Mouse (Mus musculus) small intestine, adult 2 months (tissue): ENCODE measurements at regions not wholly inside any gene's neighbourhood (a gene's known extent, or its start where the extent isn't known, plus 50 kb on each side); places are given as distances from the start of the nearest gene placed in this dataset.

Experiments
- H3K27ac ChIP-seq: fragments of 200-500 bp; 2 replicates; pipeline ENCODE4 v1.5.1; 2012; ENCODE audit warnings: low read depth, low read length, control low read depth, inconsistent platforms; ENCODE audit not compliant: insufficient read depth
- H3K27me3 ChIP-seq: fragments of 200-500 bp; 2 replicates; pipeline ENCODE4 v1.6.1; 2012; ENCODE audit warnings: mild to moderate bottlenecking, moderate library complexity, low read length, inconsistent platforms; ENCODE audit not compliant: control insufficient read depth, insufficient read depth
- H3K36me3 ChIP-seq: fragments of 200-500 bp; 2 replicates; pipeline ENCODE4 v1.6.1; 2012; ENCODE audit warnings: mild to moderate bottlenecking, low read length, control low read depth, inconsistent platforms; ENCODE audit not compliant: control insufficient read depth, insufficient read depth
- H3K4me1 ChIP-seq: fragments of 200-500 bp; 2 replicates; pipeline ENCODE4 v1.6.1; 2012; ENCODE audit warnings: low read length, inconsistent platforms, mixed read lengths; ENCODE audit not compliant: control insufficient read depth, insufficient read depth, insufficient read length
- H3K4me3 ChIP-seq: fragments of 200-500 bp; 2 replicates; pipeline ENCODE4 v1.5.1; 2012; ENCODE audit warnings: low read depth, mild to moderate bottlenecking, control low read depth, inconsistent platforms, low read length, moderate library complexity
- CTCF ChIP-seq: fragments of 200-500 bp; IDR thresholded peaks from 2 replicates; pipeline ENCODE4 v1.5.1; 2012; ENCODE audit warnings: low read depth, mild to moderate bottlenecking, control low read depth, inconsistent platforms, low read length, moderate library complexity, mixed read lengths; ENCODE audit not compliant: insufficient replicate concordance, insufficient read length; ENCODE audit errors: extremely low read depth
- POLR2A ChIP-seq: fragments of 200-500 bp; IDR thresholded peaks from 2 replicates; pipeline ENCODE4 v1.6.1; 2012; ENCODE audit warnings: low read depth, mild to moderate bottlenecking, control low read depth, inconsistent platforms, low read length, moderate library complexity
- WGBS: fragments of 180-500 bp; shearing (Covaris S2); methylation state at CpG from one replicate; pipeline ENCODE4 v1.1.7; 2018; 5-methylcytosine and 5-hydroxymethylcytosine counted together

DNA sequence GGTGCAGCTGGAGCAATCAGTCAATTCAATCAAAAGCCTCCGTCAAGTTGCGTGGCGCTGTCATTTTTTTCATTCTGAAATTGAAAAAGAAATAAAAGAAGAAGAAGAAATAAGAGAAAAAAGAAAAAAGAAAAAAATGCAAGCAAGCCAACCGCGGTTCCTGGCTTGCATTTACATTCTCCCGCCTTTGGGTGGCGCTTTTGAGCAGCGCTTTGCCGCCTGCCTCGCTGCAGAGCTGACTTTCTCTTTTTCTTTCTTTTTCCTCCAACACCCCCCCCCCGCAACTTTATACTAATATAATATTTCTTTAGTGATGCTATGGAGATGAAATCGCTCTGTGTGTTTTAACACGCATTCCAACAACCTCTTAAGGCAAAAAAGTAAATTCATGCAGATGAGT lies 269.0 kb upstream of the Zfp507 start:
- no peaks in the 10 kb centered on the region for H3K36me3 ChIP-seq
- WGBS, result 14% methylated on average over 13 of the region's 13 CpGs
- no peaks in the 10 kb centered on the region for H3K4me1 ChIP-seq
- TF ChIP-seq CTCF, result peak; percentile 41; the same call in 1 of the 2 replicates
- no peak for TF ChIP-seq POLR2A
- no peak overlapping the region for H3K27ac ChIP-seq
- H3K4me3 ChIP-seq, result peak overlapping the region; percentile 26; the same call in 1 of the 2 replicates
- H3K27me3 ChIP-seq, result no peaks in the 10 kb centered on the region

DNA sequence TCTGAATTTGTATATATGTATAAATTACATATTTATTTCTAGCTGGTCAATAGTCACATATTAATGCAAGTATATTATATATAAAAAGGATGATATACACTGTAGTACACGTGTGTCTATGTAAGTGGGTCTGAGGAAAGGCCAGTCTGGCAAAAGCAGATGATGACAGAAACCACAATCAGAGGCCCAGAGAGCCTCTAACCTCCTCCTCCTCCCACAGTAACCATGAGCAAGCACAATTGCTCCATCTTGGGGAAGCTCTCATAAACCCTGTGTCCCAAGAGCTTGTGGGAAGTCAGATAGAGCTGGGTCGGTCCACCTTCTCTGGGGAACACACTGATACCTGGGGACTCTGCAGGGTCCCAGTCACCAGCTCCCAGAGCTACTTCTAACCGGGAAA lies 263.9 kb upstream of the Zfp507 start:
- Histone ChIP-seq H3K36me3 (no peaks in the 10 kb centered on the region), H3K4me3 (no peak overlapping the region), H3K4me1 (no peaks in the 10 kb centered on the region), H3K27ac (no peak overlapping the region), H3K27me3 (no peaks in the 10 kb centered on the region)
- TF ChIP-seq POLR2A (no peak), CTCF (no peak)
- WGBS, result 66% methylated on average over 3 of the region's 3 CpGs

DNA sequence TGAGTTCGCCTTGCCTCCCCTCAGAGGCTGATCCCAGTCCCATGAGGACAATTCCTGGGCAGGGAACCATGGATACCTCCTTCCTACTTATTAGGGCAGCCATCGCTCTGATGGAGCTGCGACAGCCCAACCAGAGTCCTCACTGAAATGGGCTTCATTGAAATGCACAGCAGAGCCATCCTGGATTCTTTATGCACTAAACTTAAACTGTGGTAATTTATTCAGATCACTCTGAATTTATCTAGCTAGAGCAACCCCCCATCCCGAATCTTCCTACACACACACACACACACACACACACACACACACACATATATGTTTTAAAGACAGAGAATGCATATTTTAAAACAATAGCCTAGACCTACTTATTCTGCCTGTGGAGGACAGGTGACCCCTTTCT lies 258.9 kb upstream of the Zfp507 start:
- Histone ChIP-seq H3K27me3 (no peaks in the 10 kb centered on the region), H3K36me3 (no peaks in the 10 kb centered on the region), H3K4me3 (no peak overlapping the region), H3K27ac (no peak overlapping the region), H3K4me1 (no peaks in the 10 kb centered on the region)
- TF ChIP-seq CTCF, result no peak
- TF ChIP-seq POLR2A, result no peak
- WGBS, result 82% methylated on average over 4 of the region's 4 CpGs

DNA sequence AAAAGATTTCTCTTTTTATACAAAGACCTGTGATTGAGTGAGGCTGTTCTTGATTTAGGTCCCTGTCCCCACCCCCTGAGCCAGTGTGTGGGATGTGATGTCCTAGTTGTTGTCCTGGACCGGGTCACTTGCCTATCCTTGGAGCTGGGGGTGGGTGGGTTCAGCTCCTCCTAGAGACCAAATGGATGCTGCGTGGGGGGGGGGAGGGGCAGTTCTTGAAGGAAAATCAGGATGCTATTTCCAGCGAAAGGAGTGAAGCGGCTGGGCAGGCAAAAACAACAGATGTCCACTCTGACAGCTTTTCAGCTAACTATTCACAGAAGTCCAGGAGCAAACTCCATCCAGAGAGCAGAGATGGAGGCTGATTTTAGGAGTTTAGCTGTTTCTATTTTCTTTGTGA lies 257.6 kb upstream of the Zfp507 start:
- H3K4me3 ChIP-seq, result no peak overlapping the region
- no peaks in the 10 kb centered on the region for H3K27me3 ChIP-seq
- no peaks in the 10 kb centered on the region for H3K4me1 ChIP-seq
- H3K36me3 ChIP-seq, result no peaks in the 10 kb centered on the region
- 79% methylated on average over 4 of the region's 4 CpGs for WGBS
- TF ChIP-seq CTCF, result no peak
- TF ChIP-seq POLR2A, result no peak
- no peak overlapping the region for H3K27ac ChIP-seq

DNA sequence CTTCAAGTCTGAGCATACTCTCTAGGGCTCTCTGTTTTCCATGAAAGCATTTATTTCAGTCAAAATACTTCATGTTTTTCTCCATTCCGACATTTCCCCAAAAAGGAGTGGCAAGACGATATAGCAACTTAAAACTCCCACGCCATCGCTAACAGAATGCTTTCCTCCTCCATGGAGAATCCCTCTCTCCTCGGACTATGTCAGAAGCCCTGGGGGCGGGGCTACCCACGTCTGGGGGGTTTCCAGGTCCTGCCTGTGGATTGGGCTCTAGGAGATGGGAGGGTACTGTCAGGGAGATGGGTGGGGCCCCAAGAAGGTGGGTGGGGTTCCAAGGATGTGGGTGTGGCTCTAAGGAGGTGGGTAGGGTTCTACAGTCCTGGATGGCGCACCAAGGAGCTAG lies 243.2 kb upstream of the Zfp507 start:
- no peaks in the 10 kb centered on the region for H3K36me3 ChIP-seq
- TF ChIP-seq CTCF (no peak), POLR2A (no peak)
- no peak overlapping the region for H3K27ac ChIP-seq
- no peaks in the 10 kb centered on the region for H3K27me3 ChIP-seq
- no peak overlapping the region for H3K4me3 ChIP-seq
- 86% methylated on average over 8 of the region's 8 CpGs for WGBS
- H3K4me1 ChIP-seq, result no peaks in the 10 kb centered on the region

DNA sequence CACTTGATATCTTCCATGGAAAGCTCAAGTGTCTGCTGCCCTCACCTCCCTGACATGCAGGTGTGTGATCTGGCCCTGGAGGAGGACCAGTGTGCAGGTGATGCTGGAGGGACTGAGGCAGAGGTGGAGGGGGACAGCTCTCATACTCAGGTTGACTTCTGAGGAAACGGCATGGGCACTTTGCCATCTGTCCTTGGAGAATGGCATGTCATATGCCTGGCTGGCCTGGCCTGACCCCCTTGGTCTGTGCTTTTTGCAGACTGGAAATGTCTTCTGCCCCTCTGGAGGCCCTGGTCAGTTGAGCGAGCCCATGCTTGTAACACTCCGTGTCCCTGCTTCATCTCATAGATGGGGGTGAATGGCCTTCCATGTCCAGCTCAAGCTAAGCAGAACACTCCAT lies 229.1 kb upstream of the Zfp507 start:
- no peak overlapping the region for H3K27ac ChIP-seq
- H3K4me3 ChIP-seq, result no peak overlapping the region
- 93% methylated on average over 3 of the region's 3 CpGs for WGBS
- TF ChIP-seq POLR2A (no peak), CTCF (no peak)
- no peaks in the 10 kb centered on the region for H3K36me3 ChIP-seq
- no peaks in the 10 kb centered on the region for H3K27me3 ChIP-seq
- no peaks in the 10 kb centered on the region for H3K4me1 ChIP-seq

DNA sequence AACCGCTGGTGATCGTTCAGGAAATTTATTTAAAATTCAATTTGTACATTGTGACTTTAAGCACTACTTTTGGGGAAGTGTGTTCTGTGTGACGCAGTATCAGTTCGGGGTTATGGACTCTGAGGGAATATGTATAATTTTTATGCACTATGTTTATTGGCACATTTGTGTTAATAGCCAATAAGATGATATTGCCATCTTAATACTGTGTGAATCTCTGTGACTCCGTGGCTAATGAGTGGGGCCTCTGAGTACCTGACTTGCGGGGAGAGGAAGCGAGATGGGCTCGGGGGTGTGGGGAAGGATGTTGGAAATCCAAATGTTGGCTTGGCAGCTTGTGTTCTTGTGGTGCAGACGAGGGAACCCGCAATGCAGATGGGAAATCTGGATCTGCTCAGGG lies 220.2 kb upstream of the Zfp507 start:
- H3K27ac ChIP-seq, result no peak overlapping the region
- H3K4me1 ChIP-seq, result no peaks in the 10 kb centered on the region
- H3K4me3 ChIP-seq, result no peak overlapping the region
- no peaks in the 10 kb centered on the region for H3K27me3 ChIP-seq
- no peak for TF ChIP-seq POLR2A
- TF ChIP-seq CTCF, result no peak
- WGBS, result 87% methylated on average over 10 of the region's 10 CpGs
- no peaks in the 10 kb centered on the region for H3K36me3 ChIP-seq

DNA sequence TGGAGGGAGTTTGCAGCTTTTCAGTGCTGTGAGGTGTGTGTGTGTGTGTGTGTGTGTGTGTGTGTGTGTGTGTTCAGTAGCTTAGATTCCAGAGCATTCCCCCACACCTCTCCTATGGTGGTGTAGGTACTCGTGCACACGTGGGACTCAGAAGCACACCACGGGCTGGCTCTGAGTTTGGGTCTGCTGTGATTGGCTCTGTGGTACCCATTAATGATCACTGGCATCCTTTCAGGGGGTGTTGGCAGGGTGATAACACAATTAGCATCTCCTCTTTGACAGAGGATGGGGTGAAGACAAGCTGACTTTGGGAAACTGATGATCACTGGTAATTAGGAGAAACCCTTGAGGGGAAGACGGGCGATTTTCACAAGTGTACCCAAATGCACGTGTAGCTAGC lies 219.7 kb upstream of the Zfp507 start:
- no peaks in the 10 kb centered on the region for H3K4me1 ChIP-seq
- no peak overlapping the region for H3K27ac ChIP-seq
- no peaks in the 10 kb centered on the region for H3K36me3 ChIP-seq
- 79% methylated on average over 6 of the region's 6 CpGs for WGBS
- H3K4me3 ChIP-seq, result no peak overlapping the region
- no peaks in the 10 kb centered on the region for H3K27me3 ChIP-seq
- TF ChIP-seq CTCF, result no peak
- no peak for TF ChIP-seq POLR2A
